Mouse (Mus musculus): Measurements from ENCODE around the gene Car10.

DNA sequence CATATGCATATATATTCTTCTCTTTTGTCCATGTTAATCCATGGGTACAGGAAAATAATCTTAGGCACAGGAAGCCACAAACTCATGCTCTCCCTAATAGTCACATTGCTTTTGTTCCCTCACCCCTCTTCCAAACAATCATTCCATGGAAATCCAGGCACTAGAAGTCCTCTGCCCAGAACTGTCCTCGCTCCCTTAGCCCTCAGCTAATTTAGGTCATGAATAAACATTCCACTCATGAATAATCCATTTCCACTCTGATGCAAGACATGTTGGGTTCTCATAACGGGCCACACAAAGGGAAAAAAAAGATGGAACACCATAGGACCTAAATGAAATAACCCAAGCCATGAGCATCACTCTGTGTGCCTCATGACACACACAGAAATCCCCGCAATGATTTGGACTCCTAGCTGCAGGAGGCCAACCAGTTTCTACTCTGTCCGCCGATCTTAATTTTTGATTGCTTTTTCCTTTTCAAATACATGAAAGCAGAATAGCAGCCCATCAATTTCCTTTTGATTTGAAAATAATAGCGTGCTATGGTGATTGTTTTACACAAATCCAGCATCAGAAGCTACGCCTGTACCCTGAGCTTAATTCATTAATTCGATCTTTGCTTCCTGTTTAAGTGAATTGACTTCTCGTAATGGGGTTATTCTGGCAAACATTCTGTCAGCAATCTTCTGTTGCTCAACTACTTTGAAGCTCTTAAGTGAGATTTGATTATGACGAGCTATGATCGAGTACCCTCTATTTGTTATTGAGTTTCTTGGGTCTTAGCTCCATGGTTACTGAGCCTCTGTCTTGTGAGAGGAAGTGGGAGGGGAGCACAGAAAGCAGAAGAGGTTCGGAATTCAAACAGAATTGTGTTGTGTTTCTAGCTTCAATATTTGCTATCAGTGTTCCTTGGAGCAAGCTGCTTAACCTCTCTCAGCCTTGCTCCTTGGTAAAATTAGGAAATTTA, 350.7 kb downstream of the Car10 start:
- TF ChIP-seq CTCF (IDR thresholded peaks at IDR 0.05; ENCODE audit: control insufficient read depth, insufficient read depth, low read length) (no peak), POLR2A (IDR thresholded peaks at IDR 0.05; ENCODE audit: borderline replicate concordance, control insufficient read depth, low read depth, low read length) (no peak)

Data from bone marrow, adult 2 months (tissue).